Mouse (Mus musculus) adrenal gland, postnatal 25 days (tissue): ENCODE data around the gene Havcr1. TPM values are rescaled to one million over a fixed set of nuclear protein-coding genes. Genes with fewer than 3 reads are reported as not detected.

Experiments
- total RNA-seq: library from RNA; stranded (reverse); gene quantifications from 2 replicates; pipeline ENCODE4 v1.2.3, GENCODE M21; 2021

Gene Havcr1
- total RNA-seq, 1 experiment from 2014 or later, result not detected

Other genes with a start within 250 kb of the Havcr1 start
- not detected in 2 replicates for gene Gm12169, start 210.9 kb upstream of the Havcr1 start, total RNA-seq
- not detected in 2 replicates for gene BC053393, start 163.5 kb upstream of the Havcr1 start, total RNA-seq
- gene Dppa1, start 105.8 kb upstream of the Havcr1 start, total RNA-seq, result not detected in 2 replicates
- 0.71 TPM in 1 of 2 replicates, not detected in the other for gene Timd2, start 28.0 kb upstream of the Havcr1 start, total RNA-seq
- gene Timd4, start 75.7 kb downstream of the Havcr1 start, total RNA-seq, result 0.27 TPM in 1 of 2 replicates, not detected in the other